Mouse (Mus musculus): Measurements from ENCODE around the gene Trpm5. TPM values are rescaled to one million over a fixed set of nuclear protein-coding genes. Genes with fewer than 3 reads are reported as not detected.

The Trpm5 gene
- total and polyA plus RNA-seq, 3 experiments = 1.7 to 1.9 TPM; not detected in 1

DNA sequence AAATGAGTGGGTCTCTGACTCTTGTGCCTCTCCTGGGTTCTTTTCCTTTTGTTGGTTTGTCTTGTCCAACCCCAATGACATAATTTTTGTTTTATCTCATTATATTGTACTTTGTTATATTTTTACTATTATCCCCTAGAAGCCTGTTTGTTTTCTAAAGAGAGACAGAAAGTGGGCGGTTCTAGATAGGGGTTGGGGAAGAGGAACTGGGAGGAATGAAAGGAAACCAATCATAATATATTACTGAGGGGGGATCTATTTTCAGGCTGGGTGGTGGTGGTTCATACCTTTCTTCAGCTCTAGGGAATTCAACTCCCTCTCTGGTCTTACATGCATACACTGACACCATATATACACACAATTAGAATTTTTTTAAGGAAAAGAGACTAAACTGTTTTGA, 70.1 kb downstream of the Trpm5 start:
- H3K4me3 ChIP-seq (ENCODE audit: control insufficient read depth in 1 of 2, insufficient read depth in 1 of 2, low read depth in 2 of 2, low read length in 2 of 2) = no peak overlapping the region
- peak; percentile 42; the same call in 1 of the 2 replicates for TF ChIP-seq SIN3A (IDR thresholded peaks at IDR 0.05; ENCODE audit: low read length)
- TF ChIP-seq CTCF (IDR thresholded peaks at IDR 0.05 in 2 of 3, conservative IDR thresholded peaks at IDR 0.05 in 1 of 3; ENCODE audit: control insufficient read depth in 1 of 3, insufficient read depth in 1 of 3, low read depth in 2 of 3, low read length in 3 of 3, poor library complexity in 1 of 3, severe bottlenecking in 1 of 3) = no peak
- TF ChIP-seq ETS1 (IDR thresholded peaks at IDR 0.05; ENCODE audit: low read depth, low read length) = peak; percentile 30; the same call in 1 of the 2 replicates
- H3K79me2 ChIP-seq (ENCODE audit: control insufficient read depth, insufficient read depth, low read length, poor library complexity) = no peaks in the 10 kb centered on the region
- H3K27ac ChIP-seq (ENCODE audit: control insufficient read depth, low read depth, low read length) = peak overlapping the region; percentile 94
- peaks cover 22 to 39% of the 10 kb centered on the region in 2 experiments for H3K4me1 ChIP-seq (ENCODE audit: control insufficient read depth in 1 of 2, insufficient read depth in 2 of 2, low read length in 2 of 2)
- peaks cover 0 to 46% of the 10 kb centered on the region in 2 experiments; a peak in 3 of 4 replicates for H3K36me3 ChIP-seq (ENCODE audit: control insufficient read depth in 1 of 2, insufficient read depth in 2 of 2, low read length in 2 of 2)
- peak overlapping the region; percentile 41 for H3K9ac ChIP-seq (ENCODE audit: control insufficient read depth, low read depth, low read length, poor library complexity, severe bottlenecking)
- DNase-seq (ENCODE audit: low read depth, low spot score) = peak; percentile 66
- H3K9me3 ChIP-seq (replicated peaks; ENCODE audit: insufficient read depth, low read length) = no peaks in the 10 kb centered on the region
- H3K27me3 ChIP-seq (ENCODE audit: control insufficient read depth in 1 of 2, insufficient read depth in 2 of 2, low read length in 2 of 2) = no peaks in the 10 kb centered on the region

- Histone ChIP-seq H3K36me3 (ENCODE audit: control insufficient read depth in 1 of 2, insufficient read depth in 2 of 2, low read length in 2 of 2) (peaks cover 4 to 46% of the 10 kb centered on the region in 2 experiments; a peak in 3 of 4 replicates), H3K27ac (ENCODE audit: control insufficient read depth, low read depth, low read length) (peak overlapping the region; percentile 94), H3K9ac (ENCODE audit: control insufficient read depth, low read depth, low read length, poor library complexity, severe bottlenecking) (peak overlapping the region; percentile 41; the same call in 1 of the 2 replicates), H3K9me3 (replicated peaks; ENCODE audit: insufficient read depth, low read length) (no peaks in the 10 kb centered on the region), H3K4me3 (ENCODE audit: control insufficient read depth in 1 of 2, insufficient read depth in 1 of 2, low read depth in 2 of 2, low read length in 2 of 2) (no peak overlapping the region), H3K79me2 (ENCODE audit: control insufficient read depth, insufficient read depth, low read length, poor library complexity) (no peaks in the 10 kb centered on the region), H3K4me1 (ENCODE audit: control insufficient read depth in 1 of 2, insufficient read depth in 2 of 2, low read length in 2 of 2) (peaks cover 22 to 39% of the 10 kb centered on the region in 2 experiments), H3K27me3 (ENCODE audit: control insufficient read depth in 1 of 2, insufficient read depth in 2 of 2, low read length in 2 of 2) (no peaks in the 10 kb centered on the region)
- DNase-seq (ENCODE audit: low read depth, low spot score) = peak; percentile 89
- TF ChIP-seq TBP (IDR thresholded peaks at IDR 0.05; ENCODE audit: low read depth, low read length) (0 out of 2 replicates have a peak, but pooled peaks have one; percentile 12), JUND (IDR thresholded peaks at IDR 0.05; ENCODE audit: low read depth, low read length) (no peak; the same call in 1 of the 2 replicates), UBTF (IDR thresholded peaks at IDR 0.05; ENCODE audit: borderline replicate concordance, insufficient read depth, low read depth, low read length) (no peak), TAL1 (IDR thresholded peaks at IDR 0.05; ENCODE audit: low read length) (no peak), CHD2 (IDR thresholded peaks at IDR 0.05; ENCODE audit: low read length) (no peak), ELF1 (IDR thresholded peaks at IDR 0.05; ENCODE audit: low read depth, low read length) (no peak), TCF12 (IDR thresholded peaks at IDR 0.05; ENCODE audit: low read depth, low read length) (peak; percentile 60; the same call in 1 of the 2 replicates), RCOR1 (IDR thresholded peaks at IDR 0.05; ENCODE audit: low read depth, low read length) (no peak), POLR2A (IDR thresholded peaks at IDR 0.05; ENCODE audit: control insufficient read depth in 1 of 2, insufficient read depth in 1 of 2, low read depth in 1 of 2, low read length in 2 of 2, poor library complexity in 1 of 2) (no peak; a peak in 1 of 4 replicates), ETS1 (IDR thresholded peaks at IDR 0.05; ENCODE audit: low read depth, low read length) (peak; percentile 97), E2F4 (IDR thresholded peaks at IDR 0.05; ENCODE audit: borderline replicate concordance, low read depth, low read length) (no peak), CHD1 (IDR thresholded peaks at IDR 0.05; ENCODE audit: low read depth, low read length) (no peak), SIN3A (IDR thresholded peaks at IDR 0.05; ENCODE audit: low read length) (peak; percentile 55; the same call in 1 of the 2 replicates), SMC3 (IDR thresholded peaks at IDR 0.05; ENCODE audit: low read depth, low read length) (no peak), RAD21 (IDR thresholded peaks at IDR 0.05; ENCODE audit: low read depth, low read length) (no peak), GATA1 (IDR thresholded peaks at IDR 0.05; ENCODE audit: low read depth, low read length) (peak; percentile 62), ZKSCAN1 (IDR thresholded peaks at IDR 0.05; ENCODE audit: low read depth, low read length) (no peak), GABPA (IDR thresholded peaks at IDR 0.05; ENCODE audit: low read depth, low read length) (no peak), KAT2A (conservative IDR thresholded peaks at IDR 0.05; ENCODE audit: low read depth, low read length) (peak; percentile 47; the same call in 1 of the 2 replicates), MAX (IDR thresholded peaks at IDR 0.05; ENCODE audit: low read length) (no peak), MYC (IDR thresholded peaks at IDR 0.05; ENCODE audit: low read depth, low read length) (no peak), BHLHE40 (IDR thresholded peaks at IDR 0.05; ENCODE audit: borderline replicate concordance, low read depth, low read length) (no peak), ZNF384 (IDR thresholded peaks at IDR 0.05; ENCODE audit: low read depth, low read length) (no peak), MXI1 (IDR thresholded peaks at IDR 0.05; ENCODE audit: low read depth, low read length) (no peak), HCFC1 (IDR thresholded peaks at IDR 0.05; ENCODE audit: low read depth, low read length) (no peak), POLR2AphosphoS5 (IDR thresholded peaks at IDR 0.05; ENCODE audit: borderline replicate concordance, low read depth, low read length) (no peak), POLR2AphosphoS2 (IDR thresholded peaks at IDR 0.05; ENCODE audit: low read length) (peak; percentile 47; the same call in 1 of the 2 replicates), NRF1 (IDR thresholded peaks at IDR 0.05; ENCODE audit: insufficient read depth, low read depth, low read length, poor library complexity, severe bottlenecking) (no peak), ZC3H11A (IDR thresholded peaks at IDR 0.05; ENCODE audit: low read depth, low read length) (no peak), MEF2A (IDR thresholded peaks at IDR 0.05; ENCODE audit: extremely low read depth, insufficient replicate concordance, low read depth, low read length, poor library complexity, severe bottlenecking) (no peak)
Measured at GRCm38 (mm10) chr7:143023499-143023898, 70.9 kb downstream of the Trpm5 start.

Data from MEL (cell line).